ENCODE assay signal across 23 mouse cellular contexts in genomic region chr5:49712607-49713006, GRCm38 (mm10).
"Had no signal": no experiment of that assay in that cellular context is flagged by ENCODE, and none has a peak within 500 bp of the region (broad histone marks: within the 10 kb centered on the region; RNA-seq: fewer than 3 reads in every experiment).

No protein-coding gene starts in this region.

- H3K9ac ChIP-seq: limb, embryonic 12.5 days; limb, embryonic 15.5 days; liver, embryonic 14.5 days; liver, postnatal 0 days; lung, embryonic 15.5 days; midbrain, embryonic 15.5 days had no signal

- H3K9me3 ChIP-seq: limb, embryonic 12.5 days; limb, embryonic 15.5 days; lung, embryonic 15.5 days; midbrain, embryonic 10.5 days; midbrain, embryonic 15.5 days had no signal

- H3K27ac ChIP-seq: kidney, postnatal 0 days; left cerebral cortex, adult 2 months; limb, embryonic 12.5 days; limb, embryonic 15.5 days; liver, embryonic 14.5 days; lung, embryonic 15.5 days; midbrain, embryonic 10.5 days; midbrain, embryonic 15.5 days; stomach, postnatal 0 days had no signal

- ATAC-seq: intestine, postnatal 0 days; liver, postnatal 0 days; midbrain, embryonic 15.5 days had no signal

- H3K4me3 ChIP-seq: left cerebral cortex, adult 2 months; limb, embryonic 12.5 days; limb, embryonic 15.5 days; lung, embryonic 15.5 days; midbrain, embryonic 10.5 days; midbrain, embryonic 15.5 days had no signal

- H3K36me3 ChIP-seq: limb, embryonic 12.5 days; limb, embryonic 15.5 days; lung, embryonic 15.5 days; midbrain, embryonic 10.5 days; midbrain, embryonic 15.5 days had no signal

- H3K4me1 ChIP-seq: limb, embryonic 12.5 days; limb, embryonic 15.5 days; lung, embryonic 15.5 days; midbrain, embryonic 10.5 days; midbrain, embryonic 15.5 days had no signal

- H3K27me3 ChIP-seq: limb, embryonic 12.5 days; limb, embryonic 15.5 days; lung, embryonic 15.5 days; midbrain, embryonic 15.5 days had no signal

- DNase-seq: kidney, adult 2 months; kidney, postnatal 36 days; layer of hippocampus, postnatal 36 days; left cerebral cortex, postnatal 4 days; liver, postnatal 0 days; lung, postnatal 10 days; lung, postnatal 4 days; right cerebral cortex, postnatal 14 days; right cerebral cortex, postnatal 4 days; thymus, adult 2 months; thymus, postnatal 14 days; thymus, postnatal 4 days had no signal

- H3K4me2 ChIP-seq: limb, embryonic 12.5 days; limb, embryonic 15.5 days; liver, embryonic 11.5 days; lung, embryonic 15.5 days; midbrain, embryonic 15.5 days had no signal
